Mouse (Mus musculus) left cerebral cortex, adult 11 months (tissue): ENCODE data around the gene Fkbp11.

Experiments
- DNase-seq: peaks from one replicate; pipeline ENCODE4 v3.0.0; 2022; ENCODE audit warnings: low spot score

Gene Fkbp11

GRCm38 (mm10) chr15:98695726-98696125 is 32.3 kb downstream of the Fkbp11 start:
- no peak for DNase-seq

GRCm38 (mm10) chr15:98692171-98692715 is 35.8 kb downstream of the Fkbp11 start:
- no peak for DNase-seq

- no peak for DNase-seq
Measured at GRCm38 (mm10) chr15:98691486-98692147, 36.4 kb downstream of the Fkbp11 start.

GRCm38 (mm10) chr15:98689682-98690081 is 38.3 kb downstream of the Fkbp11 start:
- no peak for DNase-seq

- DNase-seq, result no peak
Measured at GRCm38 (mm10) chr15:98685926-98686325, 42.1 kb downstream of the Fkbp11 start.

GRCm38 (mm10) chr15:98683746-98684145 is 44.3 kb downstream of the Fkbp11 start:
- no peak for DNase-seq

GRCm38 (mm10) chr15:98683177-98683576 is 44.8 kb downstream of the Fkbp11 start:
- DNase-seq, result no peak

GRCm38 (mm10) chr15:98681633-98682032 is 46.4 kb downstream of the Fkbp11 start:
- no peak for DNase-seq

GRCm38 (mm10) chr15:98680660-98681059 is 47.3 kb downstream of the Fkbp11 start:
- DNase-seq, result no peak

GRCm38 (mm10) chr15:98677977-98678376 is 50.0 kb downstream of the Fkbp11 start:
- no peak for DNase-seq

- DNase-seq, result peak; percentile 85
Measured at GRCm38 (mm10) chr15:98676940-98677728, 50.9 kb downstream of the Fkbp11 start, which contains the start of gene Rnd1. Gene Rnd1 (minus strand): TSS chr15:98677461.

GRCm38 (mm10) chr15:98676471-98676870 is 51.5 kb downstream of the Fkbp11 start:
- DNase-seq, result no peak

- DNase-seq, result no peak
Measured at GRCm38 (mm10) chr15:98675634-98676250, 52.3 kb downstream of the Fkbp11 start.

- no peak for DNase-seq
Measured at GRCm38 (mm10) chr15:98674994-98675545, 52.9 kb downstream of the Fkbp11 start.
